Mouse (Mus musculus) kidney, adult 18-20 months (tissue): ENCODE data around the gene Bbx.

Experiments
- DNase-seq: peaks from one replicate; pipeline ENCODE4 v3.0.0; 2021

Bbx gene

GRCm38 (mm10) chr16:50432062-50432878, at the start of gene Bbx:
Bbx (minus strand) TSS chr16:50432390.
- peak; percentile 100 for DNase-seq

- no peak for DNase-seq
Measured at GRCm38 (mm10) chr16:50481892-50482291, 49.7 kb upstream of the Bbx start.

GRCm38 (mm10) chr16:50481341-50481740, 49.2 kb upstream of the Bbx start:
- DNase-seq = no peak

- DNase-seq = no peak
Measured at GRCm38 (mm10) chr16:50478695-50479094, 46.5 kb upstream of the Bbx start.

GRCm38 (mm10) chr16:50477628-50478027, 45.4 kb upstream of the Bbx start:
- no peak for DNase-seq

- no peak for DNase-seq
Measured at GRCm38 (mm10) chr16:50462226-50462870, 30.2 kb upstream of the Bbx start.

GRCm38 (mm10) chr16:50459146-50459545, 27.0 kb upstream of the Bbx start:
- DNase-seq = no peak

GRCm38 (mm10) chr16:50456053-50456452, 23.9 kb upstream of the Bbx start:
- DNase-seq = no peak

GRCm38 (mm10) chr16:50449086-50449485, 16.9 kb upstream of the Bbx start:
- no peak for DNase-seq

GRCm38 (mm10) chr16:50445014-50445413, 12.8 kb upstream of the Bbx start:
- DNase-seq = no peak

GRCm38 (mm10) chr16:50438816-50439215, 6.6 kb upstream of the Bbx start:
- no peak for DNase-seq

- no peak for DNase-seq
Measured at GRCm38 (mm10) chr16:50437788-50438187, 5.6 kb upstream of the Bbx start.

GRCm38 (mm10) chr16:50437331-50437730, 5.1 kb upstream of the Bbx start:
- DNase-seq = no peak

GRCm38 (mm10) chr16:50431011-50431981, 894 bp downstream of the Bbx start:
- DNase-seq = peak; percentile 80

- DNase-seq = no peak
Measured at GRCm38 (mm10) chr16:50430515-50430877, 1.7 kb downstream of the Bbx start.

- peak; percentile 45 for DNase-seq
Measured at GRCm38 (mm10) chr16:50429692-50430514, 2.3 kb downstream of the Bbx start.

GRCm38 (mm10) chr16:50428871-50429691, 3.1 kb downstream of the Bbx start:
- DNase-seq = peak; percentile 29

- DNase-seq = no peak
Measured at GRCm38 (mm10) chr16:50420130-50420529, 12.1 kb downstream of the Bbx start.

- no peak for DNase-seq
Measured at GRCm38 (mm10) chr16:50415406-50415805, 16.8 kb downstream of the Bbx start.

GRCm38 (mm10) chr16:50402851-50403250, 29.3 kb downstream of the Bbx start:
- no peak for DNase-seq

GRCm38 (mm10) chr16:50399775-50400174, 32.4 kb downstream of the Bbx start:
- DNase-seq = no peak
